Mouse (Mus musculus) kidney, postnatal 14 days (tissue): Measurements from ENCODE around the gene Lrmda.
A peak's percentile ranks its signal among the peaks of the same experiment; 100 is the strongest.

Source experiments
- DNase-seq: peaks from one replicate; pipeline ENCODE4 v3.0.0; 2022; ENCODE audit warnings: mixed read lengths

Gene Lrmda

GRCm38 (mm10) chr14:22915463-22915862 is 896.0 kb downstream of the Lrmda start:
- DNase-seq: no peak

DNA sequence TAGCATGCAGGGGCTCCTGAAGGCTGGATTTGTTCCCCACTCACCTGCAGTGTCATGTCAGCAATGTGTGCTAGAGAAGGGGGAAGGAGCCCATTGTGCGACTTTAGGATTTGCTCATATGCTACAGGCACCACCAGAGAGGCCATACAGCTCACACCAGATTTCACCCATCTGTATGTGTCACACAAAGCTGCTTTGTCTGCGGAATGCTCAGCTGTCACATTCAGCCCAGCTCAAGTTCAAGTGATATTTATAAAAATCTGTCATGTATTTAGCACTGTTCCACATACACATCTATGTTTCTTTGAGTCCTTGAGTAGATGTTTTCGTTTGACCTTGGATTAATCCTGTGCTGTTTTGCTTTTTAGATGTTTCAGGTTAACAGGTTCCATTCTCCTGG is 899.0 kb downstream of the Lrmda start:
- DNase-seq: no peak

DNA sequence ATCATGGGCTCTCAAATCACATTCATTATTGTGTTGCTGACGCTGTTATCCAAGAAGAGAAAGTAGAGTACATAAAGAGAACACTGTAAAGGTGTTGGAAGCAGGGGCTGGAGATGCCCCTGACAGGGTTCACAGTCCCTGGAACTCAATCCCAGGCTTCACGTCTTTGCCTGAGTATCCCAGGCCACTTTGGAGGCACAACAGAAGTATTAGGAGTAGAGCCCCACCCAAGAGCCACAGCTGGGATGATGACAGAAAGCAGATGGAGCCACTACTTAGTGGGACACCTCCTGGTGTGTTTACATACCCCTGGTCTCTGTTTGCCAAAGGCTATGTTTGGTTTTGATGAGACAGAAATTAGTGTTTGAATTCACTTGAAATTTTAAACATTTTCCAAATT is 899.4 kb downstream of the Lrmda start:
- no peak for DNase-seq

DNA sequence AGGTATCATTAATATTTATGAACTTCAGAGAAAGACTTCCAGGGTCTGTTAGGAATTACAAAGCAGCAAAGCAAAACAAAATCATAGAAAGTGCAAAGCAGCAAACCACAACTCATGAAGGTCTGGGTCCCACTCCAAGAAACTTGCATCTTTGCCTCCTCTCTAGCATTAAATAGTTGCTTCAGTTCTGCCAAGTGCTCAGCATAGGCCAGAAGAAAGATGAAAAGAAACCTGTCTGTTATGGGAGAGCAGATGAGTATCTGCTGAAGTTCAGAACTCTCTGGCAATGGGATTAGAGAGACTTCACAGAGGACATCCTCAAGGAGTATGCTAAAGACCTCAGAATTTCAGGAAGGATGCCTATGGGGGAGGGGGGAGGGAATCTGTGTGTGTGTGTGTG is 901.6 kb downstream of the Lrmda start:
- no peak for DNase-seq

DNA sequence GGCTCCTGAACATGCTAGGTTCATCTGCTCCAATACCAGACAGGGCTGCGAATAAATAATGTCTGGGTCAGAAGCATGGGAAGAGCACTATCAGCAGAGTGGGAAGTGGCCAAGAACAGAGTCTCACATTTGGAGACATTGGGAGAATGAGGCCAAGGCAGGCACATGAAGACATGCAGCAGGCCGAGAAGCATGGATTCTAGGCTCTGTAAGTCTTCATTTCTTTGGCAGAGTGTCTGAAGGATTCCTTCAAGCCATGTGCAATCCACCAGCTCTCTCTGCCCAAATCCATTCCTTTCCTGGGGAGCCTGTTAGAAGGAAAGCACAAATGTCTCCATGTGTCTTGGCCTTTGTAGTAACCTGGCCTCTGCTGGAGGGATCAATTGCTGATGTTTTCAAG is 902.3 kb downstream of the Lrmda start:
- DNase-seq: no peak

GRCm38 (mm10) chr14:22922571-22922970 is 903.1 kb downstream of the Lrmda start:
- no peak for DNase-seq

DNA sequence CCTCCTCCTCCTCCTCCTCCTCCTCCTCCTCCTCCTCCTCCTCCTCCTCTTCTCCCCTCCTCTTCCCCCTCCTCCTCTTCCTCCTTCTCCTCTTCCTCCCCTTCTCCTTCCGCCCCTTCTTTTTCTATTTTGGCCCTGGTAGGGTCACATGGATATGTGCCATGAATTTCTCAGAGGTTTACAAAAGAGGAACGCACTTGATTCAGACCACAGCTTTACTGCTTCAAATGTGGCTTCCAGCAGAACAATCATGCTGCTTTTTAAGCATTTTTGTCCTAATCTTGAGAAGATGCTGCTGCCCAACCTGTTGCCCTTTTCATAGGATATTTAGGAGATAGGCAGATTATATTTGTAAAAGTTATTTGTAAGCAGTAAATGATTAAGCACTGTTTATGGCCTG is 903.7 kb downstream of the Lrmda start:
- DNase-seq: no peak

GRCm38 (mm10) chr14:22928263-22928662 is 908.8 kb downstream of the Lrmda start:
- DNase-seq: no peak

GRCm38 (mm10) chr14:22928683-22929082 is 909.2 kb downstream of the Lrmda start:
- DNase-seq: no peak

- no peak for DNase-seq
These were observed 910.1 kb downstream of the Lrmda start for GRCm38 (mm10) chr14:22929585-22929984.

- DNase-seq: no peak
These were observed 911.1 kb downstream of the Lrmda start for GRCm38 (mm10) chr14:22930488-22931046.

DNA sequence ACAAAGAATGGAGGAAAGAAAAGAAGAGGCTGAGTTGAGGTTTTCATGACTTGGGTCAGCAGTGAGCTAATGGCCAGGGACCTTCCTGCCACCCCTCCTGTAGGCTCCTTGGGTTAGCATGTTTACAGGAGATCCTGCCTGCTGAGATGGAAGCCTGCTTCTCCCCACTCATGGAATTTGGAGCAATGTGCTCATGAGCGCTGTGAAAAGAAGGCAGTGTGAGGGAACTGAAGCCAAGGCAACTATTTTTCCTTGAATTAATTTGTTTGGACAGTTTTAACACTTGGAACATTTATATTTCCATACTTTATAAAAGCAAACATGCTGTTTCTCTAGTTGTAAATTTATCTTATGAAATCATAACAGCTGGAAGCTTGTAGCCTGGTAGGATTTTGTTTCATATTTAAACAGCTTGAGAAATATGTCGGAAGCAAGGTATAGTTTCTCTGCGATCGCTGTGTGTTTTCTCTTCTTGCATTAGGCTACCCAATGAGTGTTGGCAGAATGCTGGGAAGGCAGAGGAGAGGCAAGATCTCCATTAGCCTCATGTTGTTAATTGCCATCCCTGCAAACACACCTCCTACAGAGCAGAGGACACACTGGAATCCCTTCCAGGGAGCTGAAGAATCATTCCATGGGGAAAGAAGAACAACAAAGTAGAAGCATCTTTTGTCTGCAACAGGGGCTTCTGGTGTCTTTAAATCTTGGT is 911.8 kb downstream of the Lrmda start:
- DNase-seq: no peak

- no peak for DNase-seq
These were observed 917.2 kb downstream of the Lrmda start for GRCm38 (mm10) chr14:22936701-22937100.

- DNase-seq: no peak
These were observed 921.1 kb downstream of the Lrmda start for GRCm38 (mm10) chr14:22940576-22940975.

DNA sequence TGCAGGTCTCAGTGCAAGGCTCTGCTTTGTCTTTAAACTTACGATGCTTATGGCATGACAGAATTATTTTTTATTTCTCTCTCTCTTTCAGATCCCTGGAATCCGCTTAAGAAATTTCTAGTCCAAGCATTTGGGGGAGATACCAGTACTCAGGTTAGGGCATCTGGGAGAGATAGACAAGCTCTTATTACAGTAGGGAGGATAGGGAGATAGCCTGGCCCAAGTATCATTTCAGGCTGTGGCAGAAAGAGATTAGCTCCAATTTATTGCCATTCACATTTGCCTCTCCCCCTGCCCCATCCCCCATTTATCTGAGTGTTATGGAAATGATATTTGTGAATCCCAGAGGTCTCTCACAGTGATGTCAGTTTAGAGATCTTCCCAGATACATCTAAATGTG is 923.1 kb downstream of the Lrmda start:
- DNase-seq: no peak

DNA sequence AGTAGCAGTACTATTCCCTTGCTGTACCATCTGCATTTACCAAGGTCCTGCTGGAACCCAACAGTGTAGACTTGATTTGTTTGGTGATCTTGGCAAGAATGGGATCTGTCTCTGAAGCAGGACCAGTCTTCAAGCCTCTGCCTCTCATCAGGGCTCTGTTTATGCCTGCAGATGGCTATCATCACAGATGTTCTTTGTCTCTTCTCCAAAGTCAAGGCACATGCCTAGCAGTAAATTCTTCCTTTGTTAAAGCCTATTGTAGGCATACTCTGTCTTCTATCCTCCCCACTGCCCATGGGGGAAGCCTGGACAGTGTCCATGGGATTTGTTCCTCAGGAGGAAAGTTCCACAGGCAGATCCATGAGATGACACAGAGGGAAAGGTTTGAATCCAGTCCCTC is 930.0 kb downstream of the Lrmda start:
- no peak for DNase-seq

GRCm38 (mm10) chr14:22952981-22953380 is 933.5 kb downstream of the Lrmda start:
- DNase-seq: no peak

DNA sequence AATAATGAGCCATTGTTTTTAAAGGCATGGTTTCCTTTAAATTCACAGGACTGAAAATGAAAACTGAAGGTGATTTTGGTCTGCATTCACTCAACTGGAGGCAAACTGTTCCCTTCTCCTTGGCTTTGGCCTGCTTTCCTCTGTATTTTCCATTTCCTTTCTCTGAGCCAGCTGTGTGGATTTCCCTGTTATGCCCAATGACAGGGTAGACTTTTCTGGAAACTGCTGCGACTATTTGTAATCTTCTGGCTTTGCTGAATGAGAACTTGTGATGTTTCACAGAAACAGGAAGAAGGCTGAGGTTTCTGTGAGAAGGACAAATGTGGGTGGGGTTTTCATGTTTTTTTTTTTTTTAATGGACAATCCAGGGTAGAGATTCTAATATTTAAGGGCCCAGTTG is 940.7 kb downstream of the Lrmda start:
- DNase-seq: no peak

GRCm38 (mm10) chr14:22964796-22965660 is 945.5 kb downstream of the Lrmda start:
- no peak for DNase-seq

DNA sequence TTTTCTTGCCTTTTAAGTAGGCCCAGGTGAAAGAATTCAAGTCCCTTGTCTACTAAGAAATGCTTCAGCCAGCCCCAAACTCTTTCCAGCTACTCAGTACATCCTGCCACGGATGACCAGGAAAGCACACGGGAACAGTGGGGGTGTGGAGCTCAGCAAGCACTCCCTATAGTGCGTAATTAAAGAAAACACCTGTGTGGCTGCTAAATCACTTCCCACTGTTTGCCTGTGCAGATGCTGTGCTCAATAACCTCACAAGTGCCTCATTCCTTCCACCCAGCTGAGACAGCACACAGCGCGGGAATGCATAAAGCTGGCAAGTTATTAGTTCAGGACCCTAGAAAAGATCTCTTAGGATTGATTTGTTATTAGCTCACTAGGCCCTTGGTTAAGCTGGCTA is 949.2 kb downstream of the Lrmda start:
- no peak for DNase-seq

DNA sequence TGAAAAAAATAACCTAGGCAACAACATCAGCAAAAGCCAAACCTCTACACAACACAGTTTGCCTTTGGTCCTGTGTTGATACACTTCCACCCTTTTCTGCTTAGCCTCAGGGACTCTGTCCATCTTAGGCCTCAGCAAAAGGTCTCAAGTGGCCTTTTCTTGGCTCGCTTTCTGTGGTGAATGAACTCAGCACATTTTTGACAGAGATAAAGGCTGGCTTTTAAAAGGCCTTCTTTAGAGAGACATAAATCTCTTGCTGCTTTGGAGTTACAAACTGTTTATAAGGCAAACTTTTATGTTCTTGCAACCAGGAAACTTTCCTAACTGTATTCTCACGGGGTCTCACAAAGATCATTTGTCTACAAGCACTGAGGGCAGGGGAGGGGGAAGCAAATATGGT is 967.2 kb downstream of the Lrmda start:
- DNase-seq: peak; percentile 64

DNA sequence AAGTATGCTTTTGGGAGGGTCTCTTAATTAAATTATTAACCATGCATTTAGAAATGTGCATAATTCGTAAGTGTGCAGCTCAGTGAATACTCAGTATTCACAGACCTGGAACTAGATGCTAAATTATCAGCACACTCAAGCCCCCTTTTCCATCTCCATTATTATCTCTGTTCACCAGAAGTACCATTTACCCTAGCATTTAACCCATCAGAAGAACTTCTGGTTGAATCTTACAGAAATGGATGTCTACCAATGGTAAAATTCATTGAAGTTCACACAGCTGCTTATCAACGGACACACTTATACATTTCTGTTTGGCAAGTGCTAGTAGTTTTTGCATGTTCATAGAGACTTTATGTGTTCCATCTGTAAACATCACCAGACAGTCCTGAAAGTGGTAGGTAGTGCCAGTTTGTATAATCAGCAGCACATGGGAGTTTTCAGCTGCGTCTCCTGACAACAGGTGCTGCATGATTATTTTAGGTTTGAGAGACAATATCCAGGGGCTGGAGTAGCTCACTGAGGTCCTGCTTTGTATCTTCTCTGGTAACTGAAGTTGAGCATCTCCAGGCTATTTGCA is 968.7 kb downstream of the Lrmda start:
- no peak for DNase-seq

GRCm38 (mm10) chr14:22995184-22995935 is 975.8 kb downstream of the Lrmda start:
- DNase-seq: peak; percentile 16
